Mouse (Mus musculus) MN1 (cell line): ENCODE measurements around the gene Slc16a13.
A peak's percentile ranks its signal among the peaks of the same experiment; 100 is the strongest.

ENCODE experiments used
- DNase-seq: peaks from one replicate; pipeline ENCODE4 v3.0.0-alpha.2; 2016; ENCODE audit warnings: low spot score

Gene Slc16a13

GRCm38 (mm10) chr11:70210681-70211080 lies 10.2 kb downstream of the Slc16a13 start:
- DNase-seq, result no peak

- DNase-seq, result no peak
These were observed 12.0 kb downstream of the Slc16a13 start for GRCm38 (mm10) chr11:70208778-70209388.

GRCm38 (mm10) chr11:70207283-70207682 lies 13.6 kb downstream of the Slc16a13 start:
- no peak for DNase-seq

- no peak for DNase-seq
These were observed 14.1 kb downstream of the Slc16a13 start for GRCm38 (mm10) chr11:70206801-70207200.

GRCm38 (mm10) chr11:70201691-70202090 lies 19.2 kb downstream of the Slc16a13 start:
- DNase-seq, result peak; percentile 80

- no peak for DNase-seq
These were observed 20.7 kb downstream of the Slc16a13 start for GRCm38 (mm10) chr11:70200036-70200608.

- DNase-seq, result no peak
These were observed 21.8 kb downstream of the Slc16a13 start for GRCm38 (mm10) chr11:70199107-70199506.

- no peak for DNase-seq
These were observed 22.5 kb downstream of the Slc16a13 start for GRCm38 (mm10) chr11:70198332-70198731.

- no peak for DNase-seq
These were observed 27.2 kb downstream of the Slc16a13 start for GRCm38 (mm10) chr11:70193354-70194285.

GRCm38 (mm10) chr11:70192157-70192556 lies 28.7 kb downstream of the Slc16a13 start:
- no peak for DNase-seq

- no peak for DNase-seq
These were observed 29.7 kb downstream of the Slc16a13 start for GRCm38 (mm10) chr11:70191188-70191587.

GRCm38 (mm10) chr11:70189319-70190134 lies 31.3 kb downstream of the Slc16a13 start:
- DNase-seq, result peak; percentile 14

GRCm38 (mm10) chr11:70185120-70185519 lies 35.7 kb downstream of the Slc16a13 start:
- DNase-seq, result no peak

GRCm38 (mm10) chr11:70180496-70180895 lies 40.4 kb downstream of the Slc16a13 start:
- DNase-seq, result no peak

- peak; percentile 25 for DNase-seq
These were observed 41.5 kb downstream of the Slc16a13 start for GRCm38 (mm10) chr11:70179401-70179800.

- DNase-seq, result no peak
These were observed 42.1 kb downstream of the Slc16a13 start for GRCm38 (mm10) chr11:70178756-70179155.

- no peak for DNase-seq
These were observed 42.6 kb downstream of the Slc16a13 start for GRCm38 (mm10) chr11:70178311-70178710.

- DNase-seq, result no peak
These were observed 43.2 kb downstream of the Slc16a13 start for GRCm38 (mm10) chr11:70177647-70178046.

- DNase-seq, result no peak
These were observed 46.4 kb downstream of the Slc16a13 start for GRCm38 (mm10) chr11:70174491-70174890.

- DNase-seq, result no peak
These were observed 48.6 kb downstream of the Slc16a13 start for GRCm38 (mm10) chr11:70172298-70172697.

- no peak for DNase-seq
These were observed 49.0 kb downstream of the Slc16a13 start for GRCm38 (mm10) chr11:70171847-70172246.

GRCm38 (mm10) chr11:70171181-70171580 lies 49.7 kb downstream of the Slc16a13 start:
- DNase-seq, result no peak
